Mouse (Mus musculus) common myeloid progenitor, adult 5-6 weeks (primary cell): ENCODE results near the gene Tmem191c. TPM values are rescaled to one million over a fixed set of nuclear protein-coding genes. Genes with fewer than 3 reads are reported as not detected.

Experiments used
- ATAC-seq: replicated peaks from 2 replicates; pipeline ENCODE4 v1.8.0; 2016; ENCODE audit warnings: low read depth, mild to moderate bottlenecking, moderate TSS enrichment, inconsistent platforms; ENCODE audit not compliant: poor library complexity, severe bottlenecking
- total RNA-seq: library from RNA; stranded (forward); fragments of 200-1000, 187-1606 nt; gene quantifications from 2 replicates; pipeline ENCODE4 v1.2.3, GENCODE M21; 2017

The Tmem191c gene
- total RNA-seq, 1 experiment from 2014 or later = 4.1 TPM

- ATAC-seq = no peak
Observed at GRCm38 (mm10) chr16:17321481-17321880, 45.6 kb downstream of the Tmem191c start.

- no peak for ATAC-seq
Observed at GRCm38 (mm10) chr16:17324745-17325144, 48.9 kb downstream of the Tmem191c start.

GRCm38 (mm10) chr16:17326064-17326463 lies 50.2 kb downstream of the Tmem191c start:
- no peak for ATAC-seq

- no peak for ATAC-seq
Observed at GRCm38 (mm10) chr16:17329848-17330570, 54.1 kb downstream of the Tmem191c start.

- ATAC-seq = no peak
Observed at GRCm38 (mm10) chr16:17331116-17331515, 55.2 kb downstream of the Tmem191c start, which contains the start of gene Serpind1. Gene Serpind1, plus strand, starts transcription at chr16:17331371.

- ATAC-seq = no peak
Observed at GRCm38 (mm10) chr16:17331855-17332254, 56.0 kb downstream of the Tmem191c start.

Other genes with a start within 250 kb of the Tmem191c start
- 8.5 and 9.2 TPM in 2 replicates for gene Ypel1, start 206.4 kb upstream of the Tmem191c start, total RNA-seq
- 76.0 and 90.0 TPM in 2 replicates for gene Ppil2, start 164.8 kb upstream of the Tmem191c start, total RNA-seq
- 18.6 and 19.7 TPM in 2 replicates for gene 2610318N02Rik, start 150.9 kb upstream of the Tmem191c start, total RNA-seq
- gene Sdf2l1, start 143.7 kb upstream of the Tmem191c start, total RNA-seq = 47.0 and 52.7 TPM in 2 replicates
- gene Ydjc, start 131.5 kb upstream of the Tmem191c start, total RNA-seq = 14.3 and 25.8 TPM in 2 replicates
- gene Ccdc116, start 128.8 kb upstream of the Tmem191c start, total RNA-seq = 1.6 and 4.5 TPM in 2 replicates
- gene Ube2l3, start 73.4 kb upstream of the Tmem191c start, total RNA-seq = 135 and 163 TPM in 2 replicates
- 0.18 and 0.29 TPM in 2 replicates for gene Rimbp3, start 67.5 kb upstream of the Tmem191c start, total RNA-seq
- 1.5 and 1.6 TPM in 2 replicates for gene Hic2, start 42.5 kb upstream of the Tmem191c start, total RNA-seq
- gene Serpind1, start 55.3 kb downstream of the Tmem191c start, total RNA-seq = 0.09 TPM in 1 of 2 replicates, not detected in the other
- gene Snap29, start 129.9 kb downstream of the Tmem191c start, total RNA-seq = 14.9 and 19.2 TPM in 2 replicates
- 36.2 and 58.9 TPM in 2 replicates for gene Pi4ka, start 130.2 kb downstream of the Tmem191c start, total RNA-seq
- 29.0 and 29.2 TPM in 2 replicates for gene Crkl, start 175.9 kb downstream of the Tmem191c start, total RNA-seq
- gene Aifm3, start 213.5 kb downstream of the Tmem191c start, total RNA-seq = not detected in 2 replicates
- gene Lztr1, start 232.6 kb downstream of the Tmem191c start, total RNA-seq = 30.8 and 40.3 TPM in 2 replicates